Mouse (Mus musculus) embryonic facial prominence, embryonic 11.5 days (tissue): ENCODE data around the gene Tma7. TPM values are rescaled to one million over a fixed set of nuclear protein-coding genes. Genes with fewer than 3 reads are reported as not detected.

Source experiments
- ATAC-seq: fragments of 200-750 bp; cut with Nextera tagmentation; replicated peaks from 2 replicates; pipeline ENCODE4 v1.8.0; 2017; ENCODE audit warnings: low read depth; ENCODE audit not compliant: insufficient number of reproducible peaks, low FRiP score, low TSS enrichment
- DNase-seq: peaks from one replicate; pipeline ENCODE4 v3.0.0-alpha.2; 2015; ENCODE audit warnings: low spot score
- H3K27ac ChIP-seq: fragments of 300-500 bp; sonication (generic); replicated peaks from 2 replicates; pipeline ENCODE4 v1.5.1; 2014; ENCODE audit warnings: mild to moderate bottlenecking, low read depth, low read length, control low read depth
- H3K27me3 ChIP-seq: fragments of 300-500 bp; sonication (generic); 2 replicates; pipeline ENCODE4 v1.6.1; 2014; ENCODE audit warnings: mild to moderate bottlenecking, low read length, moderate library complexity, mixed read lengths; ENCODE audit not compliant: control insufficient read depth, insufficient read depth
- H3K36me3 ChIP-seq: fragments of 300-500 bp; sonication (generic); replicated peaks from 2 replicates; pipeline ENCODE4 v1.6.1; 2014; ENCODE audit warnings: low read depth, mild to moderate bottlenecking, low read length, moderate library complexity, mixed read lengths; ENCODE audit not compliant: control insufficient read depth, insufficient read depth
- H3K4me1 ChIP-seq: fragments of 300-500 bp; sonication (generic); 2 replicates; pipeline ENCODE4 v1.6.1; 2014; ENCODE audit warnings: low read length, mixed read lengths; ENCODE audit not compliant: control insufficient read depth, insufficient read depth
- H3K4me2 ChIP-seq: fragments of 300-500 bp; sonication (generic); 2 replicates; pipeline ENCODE4 v1.6.1; 2014; ENCODE audit warnings: low read depth, mild to moderate bottlenecking, control low read depth, low read length, moderate library complexity
- H3K4me3 ChIP-seq: fragments of 300-500 bp; sonication (generic); 2 replicates; pipeline ENCODE4 v1.5.1; 2014; ENCODE audit warnings: low read depth, low read length, control low read depth
- H3K9ac ChIP-seq: fragments of 300-500 bp; sonication (generic); replicated peaks from 2 replicates; pipeline ENCODE4 v1.6.1; 2014; ENCODE audit warnings: mild to moderate bottlenecking, control low read depth, low read length
- H3K9me3 ChIP-seq: fragments of 300-500 bp; sonication (generic); replicated peaks from 2 replicates; pipeline ENCODE4 v1.6.1; 2016; ENCODE audit warnings: mild to moderate bottlenecking, low read length, inconsistent platforms, mixed read lengths; ENCODE audit not compliant: control insufficient read depth
- WGBS: fragments of 180-500 bp; shearing (Covaris S2); extraction: QIAGEN DNeasy Blood & Tissue Kit; methylation state at CpG from one replicate; pipeline ENCODE4 v1.1.7; 2014; 5-methylcytosine and 5-hydroxymethylcytosine counted together
- polyA plus RNA-seq: library from polyadenylated mRNA; unstranded; fragments of >200 nt; fragmentation: Nextera tagmentation; extraction: Ambion mirVana; gene quantifications from 2 replicates; pipeline ENCODE4 v1.2.1, GENCODE M21; 2014

Tma7 gene
- polyA plus RNA-seq, 1 experiment from 2014 or later: 898 TPM

GRCm38 (mm10) chr9:109122553-109123085, 40.2 kb upstream of the Tma7 start:
- H3K4me2 ChIP-seq: no peak overlapping the region
- no peaks in the 10 kb centered on the region for H3K4me1 ChIP-seq
- H3K9ac ChIP-seq: no peak overlapping the region
- peaks cover 4% of the 10 kb centered on the region; the same call in 1 of the 2 replicates for H3K36me3 ChIP-seq
- H3K9me3 ChIP-seq: no peaks in the 10 kb centered on the region
- H3K27ac ChIP-seq: no peak overlapping the region
- 45% methylated on average over 2 of the region's 2 CpGs for WGBS
- DNase-seq: peak; percentile 62
- no peaks in the 10 kb centered on the region for H3K27me3 ChIP-seq
- H3K4me3 ChIP-seq: no peak overlapping the region
- ATAC-seq: no peak

- Histone ChIP-seq H3K9ac (no peak overlapping the region), H3K9me3 (no peaks in the 10 kb centered on the region), H3K27ac (no peak overlapping the region), H3K36me3 (peaks cover 12% of the 10 kb centered on the region), H3K4me3 (no peak overlapping the region), H3K4me2 (no peak overlapping the region), H3K4me1 (no peaks in the 10 kb centered on the region), H3K27me3 (no peaks in the 10 kb centered on the region)
- no peak for DNase-seq
- WGBS: 88% methylated on average over 6 of the region's 6 CpGs
- ATAC-seq: no peak
Observed at GRCm38 (mm10) chr9:109120956-109121355, 38.6 kb upstream of the Tma7 start.

GRCm38 (mm10) chr9:109119571-109119970, 37.2 kb upstream of the Tma7 start:
- no peak for DNase-seq
- peaks cover 17% of the 10 kb centered on the region for H3K36me3 ChIP-seq
- 92% methylated on average over 9 of the region's 9 CpGs for WGBS

GRCm38 (mm10) chr9:109118106-109118505, 35.7 kb upstream of the Tma7 start:
- H3K4me1 ChIP-seq: no peaks in the 10 kb centered on the region
- H3K9me3 ChIP-seq: no peaks in the 10 kb centered on the region
- H3K27me3 ChIP-seq: no peaks in the 10 kb centered on the region
- no peak overlapping the region for H3K4me3 ChIP-seq
- no peak overlapping the region for H3K4me2 ChIP-seq
- WGBS: 86% methylated on average over 4 of the region's 4 CpGs
- ATAC-seq: no peak
- H3K9ac ChIP-seq: no peak overlapping the region
- peaks cover 18% of the 10 kb centered on the region for H3K36me3 ChIP-seq
- no peak for DNase-seq
- H3K27ac ChIP-seq: no peak overlapping the region

More at GRCm38 (mm10) chr9:109119571-109119970, 37.2 kb upstream of the Tma7 start:
- no peaks in the 10 kb centered on the region for H3K4me1 ChIP-seq
- no peaks in the 10 kb centered on the region for H3K27me3 ChIP-seq
- no peak overlapping the region for H3K4me3 ChIP-seq
- H3K9me3 ChIP-seq: no peaks in the 10 kb centered on the region
- ATAC-seq: no peak
- no peak overlapping the region for H3K4me2 ChIP-seq
- H3K9ac ChIP-seq: no peak overlapping the region
- H3K27ac ChIP-seq: no peak overlapping the region

GRCm38 (mm10) chr9:109116205-109116604, 33.8 kb upstream of the Tma7 start:
- H3K4me3 ChIP-seq: no peak overlapping the region
- no peaks in the 10 kb centered on the region for H3K9me3 ChIP-seq
- H3K36me3 ChIP-seq: peaks cover 30% of the 10 kb centered on the region
- no peaks in the 10 kb centered on the region for H3K27me3 ChIP-seq
- WGBS: 94% methylated on average over 10 of the region's 10 CpGs
- H3K9ac ChIP-seq: no peak overlapping the region
- ATAC-seq: no peak
- H3K27ac ChIP-seq: no peak overlapping the region
- DNase-seq: no peak
- no peak overlapping the region for H3K4me2 ChIP-seq
- no peaks in the 10 kb centered on the region for H3K4me1 ChIP-seq

- Histone ChIP-seq H3K9me3 (no peaks in the 10 kb centered on the region), H3K4me2 (no peak overlapping the region), H3K36me3 (peaks cover 33% of the 10 kb centered on the region), H3K4me3 (no peak overlapping the region), H3K27ac (no peak overlapping the region), H3K9ac (no peak overlapping the region), H3K27me3 (no peaks in the 10 kb centered on the region), H3K4me1 (no peaks in the 10 kb centered on the region)
- 81% methylated on average over 7 of the region's 7 CpGs for WGBS
- DNase-seq: no peak
- no peak for ATAC-seq
Observed at GRCm38 (mm10) chr9:109114871-109115270, 32.5 kb upstream of the Tma7 start.

GRCm38 (mm10) chr9:109114276-109114675, 31.9 kb upstream of the Tma7 start:
- no peak overlapping the region for H3K4me3 ChIP-seq
- 95% methylated on average over 11 of the region's 11 CpGs for WGBS
- H3K4me2 ChIP-seq: no peak overlapping the region
- H3K36me3 ChIP-seq: peaks cover 33% of the 10 kb centered on the region
- no peak overlapping the region for H3K27ac ChIP-seq
- no peaks in the 10 kb centered on the region for H3K27me3 ChIP-seq
- H3K9ac ChIP-seq: no peak overlapping the region
- H3K4me1 ChIP-seq: no peaks in the 10 kb centered on the region
- DNase-seq (no peak), ATAC-seq (no peak)
- no peaks in the 10 kb centered on the region for H3K9me3 ChIP-seq

GRCm38 (mm10) chr9:109113331-109113730, 30.9 kb upstream of the Tma7 start:
- no peaks in the 10 kb centered on the region for H3K27me3 ChIP-seq
- no peaks in the 10 kb centered on the region for H3K9me3 ChIP-seq
- 90% methylated on average over 8 of the region's 8 CpGs for WGBS
- no peaks in the 10 kb centered on the region for H3K4me1 ChIP-seq
- no peak overlapping the region for H3K4me3 ChIP-seq
- peaks cover 33% of the 10 kb centered on the region for H3K36me3 ChIP-seq
- H3K27ac ChIP-seq: no peak overlapping the region
- no peak overlapping the region for H3K9ac ChIP-seq
- ATAC-seq (no peak), DNase-seq (no peak)
- no peak overlapping the region for H3K4me2 ChIP-seq
